ENCODE assay signal across 15 mouse cellular contexts in genomic region chr2:65987588-65987987, GRCm38 (mm10).
DNase-seq lines count a peak whose midpoint lies in the region; ATAC-seq and TF ChIP-seq lines count a peak whose summit lies in the region.
"Had no signal": no experiment of that assay in that cellular context is flagged by ENCODE, and none has a peak within 500 bp of the region (broad histone marks: within the 10 kb centered on the region; RNA-seq: fewer than 3 reads in every experiment).

No protein-coding gene starts in this region.

- no peak overlapping the region for H3K9ac ChIP-seq in kidney, embryonic 16.5 days (replicated peaks; ENCODE audit: low read length)
- no peak overlapping the region for H3K9ac ChIP-seq in limb, embryonic 13.5 days
- no peak overlapping the region for H3K9ac ChIP-seq in stomach, postnatal 0 days (ENCODE audit: low read length)
- no peak overlapping the region for H3K9ac ChIP-seq in forebrain, embryonic 15.5 days (replicated peaks)
- H3K9ac ChIP-seq: heart, embryonic 13.5 days; hindbrain, embryonic 12.5 days; liver, embryonic 13.5 days had no signal

- no peaks in the 10 kb centered on the region for H3K9me3 ChIP-seq in kidney, embryonic 16.5 days (ENCODE audit: low read length)
- H3K9me3 ChIP-seq in limb, embryonic 13.5 days: no peaks in the 10 kb centered on the region
- H3K9me3 ChIP-seq in stomach, postnatal 0 days (ENCODE audit: control insufficient read depth, low read length): no peaks in the 10 kb centered on the region
- H3K9me3 ChIP-seq in forebrain, embryonic 15.5 days: no peaks in the 10 kb centered on the region
- H3K9me3 ChIP-seq: heart, embryonic 13.5 days; hindbrain, embryonic 12.5 days; liver, embryonic 13.5 days had no signal

- H3K27ac ChIP-seq in kidney, embryonic 16.5 days (ENCODE audit: low read length): no peak overlapping the region
- 0 out of 2 replicates have a peak overlapping the region, but pooled peaks have one; percentile 29 for H3K27ac ChIP-seq in limb, embryonic 13.5 days
- no peak overlapping the region for H3K27ac ChIP-seq in stomach, postnatal 0 days (replicated peaks)
- H3K27ac ChIP-seq in forebrain, embryonic 15.5 days (replicated peaks): no peak overlapping the region
- H3K27ac ChIP-seq: heart, embryonic 13.5 days; hindbrain, embryonic 12.5 days; liver, embryonic 13.5 days had no signal

- H3K4me3 ChIP-seq in kidney, embryonic 16.5 days (ENCODE audit: low read length): no peak overlapping the region
- H3K4me3 ChIP-seq in limb, embryonic 13.5 days: no peak overlapping the region
- H3K4me3 ChIP-seq in stomach, postnatal 0 days (ENCODE audit: low read depth, low read length): no peak overlapping the region
- no peak overlapping the region for H3K4me3 ChIP-seq in forebrain, embryonic 15.5 days
- H3K4me3 ChIP-seq: heart, embryonic 13.5 days; hindbrain, embryonic 12.5 days; liver, embryonic 13.5 days had no signal

- WGBS in kidney, embryonic 16.5 days: 52% methylated on average over 3 of the region's 3 CpGs
- 38% methylated on average over 3 of the region's 3 CpGs for WGBS in limb, embryonic 13.5 days
- whole genome bisulfite sequencing in stomach, postnatal 0 days: 49% methylated on average over 3 of the region's 3 CpGs
- 63% methylated on average over 3 of the region's 3 CpGs for WGBS in forebrain, embryonic 15.5 days

- ATAC-seq in kidney, embryonic 16.5 days (ENCODE audit: low FRiP score, low TSS enrichment): 0 out of 2 replicates have a peak, but pooled peaks have one; percentile 19
- peak; percentile 33; the same call in 1 of the 2 replicates for ATAC-seq in limb, embryonic 13.5 days (ENCODE audit: low FRiP score, low read depth)
- peak; percentile 80 for ATAC-seq in stomach, postnatal 0 days (ENCODE audit: low FRiP score, low TSS enrichment)
- ATAC-seq in forebrain, embryonic 15.5 days (replicated peaks): no peak
- ATAC-seq: activated CD4-positive, CD25-positive, alpha-beta regulatory T cell, adult 4 months; CD4-positive, CD25-positive, alpha-beta regulatory T cell, adult 4 months; intestine, postnatal 0 days had no signal

- no peak overlapping the region for H3K4me2 ChIP-seq in kidney, embryonic 16.5 days (replicated peaks; ENCODE audit: low read depth, low read length)
- H3K4me2 ChIP-seq in limb, embryonic 13.5 days (replicated peaks): peak overlapping the region; percentile 21; the same call in 1 of the 2 replicates
- no peak overlapping the region for H3K4me2 ChIP-seq in stomach, postnatal 0 days (replicated peaks; ENCODE audit: low read depth)
- H3K4me2 ChIP-seq in forebrain, embryonic 15.5 days (replicated peaks): no peak overlapping the region
- H3K4me2 ChIP-seq: heart, embryonic 13.5 days; hindbrain, embryonic 12.5 days; liver, embryonic 13.5 days had no signal

- no peaks in the 10 kb centered on the region for H3K36me3 ChIP-seq in kidney, embryonic 16.5 days (ENCODE audit: insufficient read depth, low read length)
- no peaks in the 10 kb centered on the region for H3K36me3 ChIP-seq in limb, embryonic 13.5 days
- H3K36me3 ChIP-seq in stomach, postnatal 0 days (ENCODE audit: control insufficient read depth, insufficient read depth, low read length): no peaks in the 10 kb centered on the region
- H3K36me3 ChIP-seq in forebrain, embryonic 15.5 days: no peaks in the 10 kb centered on the region
- H3K36me3 ChIP-seq: heart, embryonic 13.5 days; hindbrain, embryonic 12.5 days; liver, embryonic 13.5 days had no signal

- no peaks in the 10 kb centered on the region for H3K27me3 ChIP-seq in kidney, embryonic 16.5 days (ENCODE audit: insufficient read depth, low read length)
- H3K27me3 ChIP-seq in limb, embryonic 13.5 days: no peaks in the 10 kb centered on the region
- no peaks in the 10 kb centered on the region for H3K27me3 ChIP-seq in stomach, postnatal 0 days (ENCODE audit: control insufficient read depth, insufficient read depth, low read length)
- H3K27me3 ChIP-seq in forebrain, embryonic 15.5 days: no peaks in the 10 kb centered on the region
- H3K27me3 ChIP-seq: hindbrain, embryonic 12.5 days; liver, embryonic 13.5 days had no signal

- TF ChIP-seq CTCF in stomach, postnatal 0 days (IDR thresholded peaks at IDR 0.05; ENCODE audit: low read depth): no peak

- peak; percentile 37 to 62 for DNase-seq in lung, adult 18-20 months
- no peak for DNase-seq in lung, postnatal 14 days
- peak; percentile 59 for DNase-seq in stomach, postnatal 0 days (ENCODE audit: low spot score)
- no peak for DNase-seq in heart, postnatal 14 days
- DNase-seq: cerebellum, adult 11 months; gastrocnemius, postnatal 25 days; liver, embryonic 13.5 days had no signal

- intact Hi-C loops in heart, postnatal 14 days (cut with DNase I): no loop called here

- H3K4me1 ChIP-seq in kidney, embryonic 16.5 days (ENCODE audit: insufficient read depth, low read length): no peaks in the 10 kb centered on the region
- H3K4me1 ChIP-seq in limb, embryonic 13.5 days: peaks cover 41% of the 10 kb centered on the region
- H3K4me1 ChIP-seq in stomach, postnatal 0 days (replicated peaks; ENCODE audit: control insufficient read depth, insufficient read depth): no peaks in the 10 kb centered on the region
- H3K4me1 ChIP-seq in forebrain, embryonic 15.5 days: peaks cover 12% of the 10 kb centered on the region
- H3K4me1 ChIP-seq: heart, embryonic 13.5 days; liver, embryonic 13.5 days had no signal

- TF ChIP-seq EP300 in stomach, postnatal 0 days (optimal IDR thresholded peaks at IDR 0.05): no peak

Comparison
In these comparisons a context has a peak if more than half of its experiments do, and no peak if none do; other contexts are left out.
1. DNase-seq: peak in lung, adult 18-20 months (2 of 2) and stomach, postnatal 0 days (single experiment); none in lung, postnatal 14 days (single experiment) and heart, postnatal 14 days (0 of 2).